Comparison of ENCODE assay signal across 8 mouse cellular contexts in genomic region chr17:65885398-65885696, GRCm38 (mm10). TPM values are rescaled to one million over a fixed set of nuclear protein-coding genes. Genes with fewer than 3 reads are reported as not detected.
DNase-seq lines count a peak whose midpoint lies in the region; ATAC-seq and TF ChIP-seq lines count a peak whose summit lies in the region.

No protein-coding gene starts in this region.

- H3K4me2 ChIP-seq in heart, embryonic 16.5 days (ENCODE audit: low read depth, low read length) = peak overlapping the region; percentile 80

- H3K9me3 ChIP-seq in heart, embryonic 16.5 days (replicated peaks; ENCODE audit: control insufficient read depth, low read length) = no peaks in the 10 kb centered on the region
- H3K9me3 ChIP-seq in G1E (replicated peaks) = no peaks in the 10 kb centered on the region
- no peaks in the 10 kb centered on the region for H3K9me3 ChIP-seq in hindbrain, embryonic 10.5 days
- no peaks in the 10 kb centered on the region for H3K9me3 ChIP-seq in midbrain, embryonic 10.5 days (replicated peaks)

- no peak for TF ChIP-seq CTCF in G1E (IDR thresholded peaks at IDR 0.05; ENCODE audit: low read depth, low read length)

- H3K27me3 ChIP-seq in heart, embryonic 16.5 days (ENCODE audit: control insufficient read depth, insufficient read depth, low read length) = no peaks in the 10 kb centered on the region
- no peaks in the 10 kb centered on the region for H3K27me3 ChIP-seq in G1E (ENCODE audit: insufficient read depth, low read length)
- no peaks in the 10 kb centered on the region for H3K27me3 ChIP-seq in hindbrain, embryonic 10.5 days (ENCODE audit: insufficient read depth, poor library complexity, severe bottlenecking)
- H3K27me3 ChIP-seq in midbrain, embryonic 10.5 days (ENCODE audit: low read depth, poor library complexity, severe bottlenecking) = no peaks in the 10 kb centered on the region

- H3K27ac ChIP-seq in heart, embryonic 16.5 days (ENCODE audit: low read length) = peak overlapping the region; percentile 94
- peak overlapping the region; percentile 93 for H3K27ac ChIP-seq in hindbrain, embryonic 10.5 days
- peak overlapping the region; percentile 91 for H3K27ac ChIP-seq in midbrain, embryonic 10.5 days (replicated peaks)

- 0% methylated on average over 11 of the region's 11 CpGs for WGBS in heart, embryonic 16.5 days
- under 1% methylated on average over 11 of the region's 11 CpGs for whole genome bisulfite sequencing in hindbrain, embryonic 10.5 days
- under 1% methylated on average over 11 of the region's 11 CpGs for WGBS in midbrain, embryonic 10.5 days

- peak overlapping the region; percentile 96 for H3K4me3 ChIP-seq in heart, embryonic 16.5 days (ENCODE audit: low read length)
- H3K4me3 ChIP-seq in G1E (ENCODE audit: low read depth, low read length) = peak overlapping the region; percentile 96
- H3K4me3 ChIP-seq in hindbrain, embryonic 10.5 days = peak overlapping the region; percentile 93
- H3K4me3 ChIP-seq in midbrain, embryonic 10.5 days = peak overlapping the region; percentile 98

- no peaks in the 10 kb centered on the region for H3K36me3 ChIP-seq in heart, embryonic 16.5 days (ENCODE audit: control insufficient read depth, insufficient read depth)
- peaks cover 12% of the 10 kb centered on the region for H3K36me3 ChIP-seq in G1E (replicated peaks)
- no peaks in the 10 kb centered on the region for H3K36me3 ChIP-seq in hindbrain, embryonic 10.5 days
- H3K36me3 ChIP-seq in midbrain, embryonic 10.5 days = no peaks in the 10 kb centered on the region

- ATAC-seq in heart, embryonic 16.5 days (replicated peaks; ENCODE audit: extremely low read depth, insufficient read depth, low FRiP score) = no peak
- ATAC-seq in G1E (ENCODE audit: extremely low read depth, insufficient number of reproducible peaks, low FRiP score, poor library complexity, severe bottlenecking) = no peak

- no peak for DNase-seq in heart, adult 9 months (ENCODE audit: low spot score in 2 of 2)
- DNase-seq in G1E (ENCODE audit: low spot score) = no peak
- no peak for DNase-seq in hindbrain, embryonic 10.5 days (ENCODE audit: low spot score)
- DNase-seq in midbrain, embryonic 10.5 days (ENCODE audit: low spot score) = no peak
- DNase-seq in layer of hippocampus, postnatal 36 days = no peak
- DNase-seq in thymus, postnatal 36 days = no peak
- DNase-seq in retina, embryonic 14.5 days (ENCODE audit: low spot score) = no peak

- H3K9ac ChIP-seq in heart, embryonic 16.5 days (ENCODE audit: low read length) = peak overlapping the region; percentile 74

- peaks cover 21% of the 10 kb centered on the region for H3K4me1 ChIP-seq in heart, embryonic 16.5 days (ENCODE audit: control insufficient read depth, insufficient read depth, low read length)
- peaks cover 45% of the 10 kb centered on the region for H3K4me1 ChIP-seq in G1E (ENCODE audit: insufficient read depth, low read depth, low read length)
- peaks cover 29% of the 10 kb centered on the region for H3K4me1 ChIP-seq in hindbrain, embryonic 10.5 days (replicated peaks)
- peaks cover 33% of the 10 kb centered on the region for H3K4me1 ChIP-seq in midbrain, embryonic 10.5 days

RNA-seq across cellular contexts. Expression of gene Ralbp1, which starts 0.3 kb away (rescaled TPM):
- 53.7 and 54.8 TPM in 2 replicates for polyA plus RNA-seq in heart, embryonic 16.5 days (2015; fragmentation: Nextera tagmentation; extraction: Ambion mirVana)
- 29.6 and 32.5 TPM in 2 replicates for total RNA-seq in G1E (2014; fragmentation: Nextera tagmentation)
- 63.1 and 69.1 TPM in 2 replicates for total RNA-seq in G1E (2017)
- polyA plus RNA-seq in G1E (2012) = 54.8 and 58.4 TPM in 2 replicates
- 46.4 and 58.3 TPM in 2 replicates for polyA plus RNA-seq in hindbrain, embryonic 10.5 days (2016; fragmentation: Nextera tagmentation; extraction: Ambion mirVana)
- polyA plus RNA-seq in midbrain, embryonic 10.5 days (2016; fragmentation: Nextera tagmentation; extraction: Ambion mirVana) = 49.3 and 51.6 TPM in 2 replicates
- total RNA-seq in layer of hippocampus, postnatal 36 days (2021) = 10 to 100 TPM; 55.1 to 59.2 TPM
